Mouse (Mus musculus): ENCODE measurements around the gene Gm45021.

Gm45021 gene

DNA sequence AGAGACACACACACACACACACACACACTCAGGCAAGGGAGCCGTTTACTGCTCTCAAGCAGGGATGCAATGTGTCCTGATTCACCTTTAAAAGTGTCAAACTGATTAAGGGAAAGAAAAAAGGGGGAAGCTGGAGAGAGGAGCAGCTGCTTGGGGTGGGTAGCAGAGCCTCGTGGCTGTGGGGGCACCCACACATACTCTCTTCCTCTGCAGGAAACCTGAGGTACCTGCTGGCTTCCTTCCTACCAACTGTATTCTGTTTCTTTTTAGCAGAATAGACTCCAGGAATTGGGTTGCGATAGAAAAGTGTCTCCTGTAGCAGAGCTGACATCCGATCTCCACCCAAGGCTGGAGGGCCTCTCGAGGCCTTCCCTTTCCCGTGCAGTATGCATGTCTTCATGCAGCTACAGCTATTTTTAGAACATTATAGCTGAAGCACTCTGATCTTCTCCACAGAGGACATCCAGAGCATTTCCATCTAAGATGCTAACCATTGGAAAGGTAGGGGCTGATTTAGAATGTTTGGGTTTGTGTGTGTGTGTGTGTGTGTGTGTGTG, at the start of gene Gm45021:
Gene Gm45021, plus strand, starts transcription at position 417 of the 557 bp plus-strand sequence.
- no peak for DNase-seq (ENCODE audit: low spot score in 2 of 2)

DNA sequence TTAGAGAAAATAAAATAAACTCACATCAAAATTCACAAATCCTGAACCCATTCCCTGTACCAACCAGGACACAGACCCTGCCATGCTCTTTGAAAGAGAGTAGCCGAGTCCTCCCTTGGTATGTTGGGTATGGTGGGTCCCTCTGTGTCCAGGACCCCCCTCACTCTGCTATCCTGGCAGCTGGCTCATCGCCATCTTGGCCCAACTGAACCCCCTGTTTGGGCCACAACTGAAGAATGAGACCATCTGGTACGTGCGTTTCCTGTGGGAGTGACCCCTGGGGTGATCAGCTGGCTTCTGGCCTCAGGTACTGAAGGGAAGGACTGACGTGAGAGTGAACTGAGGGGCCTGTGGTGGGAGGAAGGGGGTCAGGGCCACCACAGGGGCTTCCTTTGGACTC, 49.5 kb upstream of the Gm45021 start:
- no peak for DNase-seq (ENCODE audit: low spot score in 2 of 2)

DNA sequence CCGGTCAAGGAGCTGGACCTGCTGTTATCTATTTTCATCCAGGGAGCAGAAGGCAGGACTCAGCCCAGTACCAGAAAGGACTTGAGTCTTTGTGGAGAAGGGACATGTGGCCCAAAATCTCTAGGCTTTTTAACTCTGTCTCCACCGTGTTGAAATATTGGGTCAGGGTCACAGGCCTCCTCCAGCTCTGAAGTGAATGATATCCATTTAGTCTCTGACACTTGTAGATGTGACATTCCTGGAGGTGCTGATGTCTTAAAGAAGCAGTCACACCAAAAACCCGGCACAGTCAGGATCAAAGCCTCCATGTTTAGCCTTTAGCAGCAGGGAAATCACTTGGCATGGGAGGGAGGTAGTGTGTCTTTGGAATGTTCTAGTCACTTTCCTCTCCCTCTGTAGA, 48.7 kb upstream of the Gm45021 start:
- no peak for DNase-seq (ENCODE audit: low spot score in 2 of 2)

DNA sequence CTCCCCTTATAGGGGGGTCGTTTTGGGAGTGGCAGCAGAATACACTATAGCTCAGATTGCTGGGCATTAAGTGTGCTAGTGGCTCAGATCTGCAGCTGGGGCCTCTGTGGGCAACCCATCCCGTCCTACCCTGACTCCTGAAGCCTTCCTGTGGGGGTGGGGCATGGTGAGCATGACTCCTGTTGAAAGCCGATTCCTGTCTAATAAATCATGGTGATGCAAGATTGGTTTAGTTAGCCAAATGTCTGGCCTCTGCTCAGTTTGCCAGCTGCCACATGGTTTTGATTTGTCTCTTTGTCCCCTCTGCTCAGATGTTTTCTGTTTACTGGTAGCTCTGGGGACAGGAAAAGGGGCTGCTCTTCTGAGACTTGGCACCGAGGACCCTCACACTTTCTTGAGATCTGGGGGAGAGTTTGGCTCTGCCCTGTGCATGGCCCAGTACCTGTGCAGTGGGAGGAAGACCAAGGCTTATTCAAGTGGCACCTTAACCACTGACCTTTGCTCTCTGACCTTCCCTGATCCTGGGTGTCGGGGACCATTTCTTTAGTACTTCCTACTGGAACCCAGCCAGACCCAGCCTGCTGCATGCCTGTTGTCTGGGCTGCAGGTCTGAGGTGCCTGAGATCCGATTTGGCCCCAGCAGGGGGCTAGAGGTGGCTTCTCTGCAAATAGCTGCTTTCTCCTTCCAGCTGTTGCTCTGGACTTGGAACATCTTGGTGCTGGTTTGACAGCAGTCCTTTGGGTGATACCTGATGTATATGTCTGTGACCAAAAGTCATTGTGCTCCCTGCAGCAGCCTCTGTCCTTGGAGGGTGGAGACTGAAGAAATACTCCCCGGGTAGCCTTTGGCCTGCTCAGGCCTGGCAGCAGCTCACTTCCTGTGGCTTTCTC, 47.6 kb upstream of the Gm45021 start:
- no peak for DNase-seq (ENCODE audit: low spot score in 2 of 2)

DNA sequence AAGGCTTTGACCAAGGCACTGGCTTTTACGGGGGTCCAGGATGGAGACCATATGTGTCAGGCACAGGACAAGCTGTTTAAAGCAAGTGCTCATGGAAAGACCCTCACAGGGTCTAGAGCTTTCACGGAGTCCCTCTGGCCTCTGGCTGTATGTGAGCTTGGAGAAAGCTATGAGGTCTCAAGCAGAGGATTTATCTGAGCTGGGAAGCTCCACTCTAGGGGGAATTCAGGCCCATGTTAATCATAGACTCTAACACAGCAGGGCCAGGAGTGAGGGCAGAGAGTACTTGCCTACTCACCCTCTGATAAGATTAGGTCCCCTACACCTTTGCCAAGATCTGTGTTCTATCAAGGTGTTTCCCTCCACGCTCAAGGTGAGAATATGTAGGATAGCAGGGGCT, 46.8 kb upstream of the Gm45021 start:
- DNase-seq (ENCODE audit: low spot score in 2 of 2) = no peak

DNA sequence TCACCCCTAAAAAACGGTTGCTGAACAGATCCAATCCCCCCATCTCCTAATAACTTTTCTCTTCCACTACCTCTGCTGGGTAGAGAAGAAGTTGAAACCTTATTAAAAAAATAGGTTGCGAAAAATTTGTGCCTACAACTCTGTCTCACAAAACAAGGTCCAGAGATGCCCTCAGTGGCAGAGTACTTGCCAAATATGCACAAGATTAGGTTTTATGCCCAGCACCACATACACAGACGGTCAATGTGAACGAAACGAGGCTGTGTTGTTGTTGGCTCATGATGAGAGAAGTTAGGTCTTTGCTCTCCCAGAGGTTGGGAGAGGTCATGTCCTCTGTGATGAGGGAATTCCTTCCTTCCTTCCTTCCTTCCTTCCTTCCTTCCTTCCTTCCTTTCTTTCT, 44.2 kb upstream of the Gm45021 start:
- no peak for DNase-seq (ENCODE audit: low spot score in 2 of 2)

DNA sequence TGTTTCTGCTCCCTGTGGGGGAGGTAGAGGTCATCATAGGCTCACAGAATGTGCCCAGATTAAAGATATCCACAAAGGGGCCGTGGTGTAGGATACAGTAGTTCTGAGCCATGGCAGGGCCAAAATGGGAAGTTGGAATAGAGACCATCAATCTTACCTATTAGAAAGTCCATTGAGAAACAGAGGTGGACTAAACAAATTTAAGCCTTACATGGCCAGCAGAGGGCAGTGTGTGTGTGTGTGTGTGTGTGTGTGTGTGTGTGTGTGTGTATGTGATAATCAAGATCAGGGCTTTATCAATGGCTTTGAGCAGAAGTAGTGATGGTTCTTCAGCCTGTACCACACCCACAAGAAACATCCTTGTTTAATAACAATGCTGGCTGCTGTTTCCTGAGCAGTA, 43.1 kb upstream of the Gm45021 start:
- DNase-seq (ENCODE audit: low spot score in 2 of 2) = no peak

DNA sequence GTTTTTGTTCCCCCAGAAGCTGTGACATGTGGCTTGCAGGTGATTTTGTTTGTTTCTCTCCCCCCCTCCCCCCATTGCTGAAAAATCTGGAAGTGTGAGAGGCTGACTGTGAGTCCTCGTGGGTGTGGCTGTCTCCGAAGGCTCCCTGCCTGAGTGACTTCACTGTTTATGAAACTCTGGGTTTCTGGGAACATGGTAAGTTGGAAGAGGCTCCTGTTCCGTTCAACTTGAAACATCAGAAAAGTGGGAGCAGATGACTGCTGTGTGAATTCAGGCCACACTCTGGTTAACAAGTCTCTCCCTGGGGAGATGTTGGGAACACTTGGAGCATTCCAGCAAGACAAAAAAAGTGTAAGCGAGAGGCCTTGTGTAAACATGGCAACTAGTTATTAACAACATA, 42.6 kb upstream of the Gm45021 start:
- no peak for DNase-seq (ENCODE audit: low spot score in 2 of 2)

DNA sequence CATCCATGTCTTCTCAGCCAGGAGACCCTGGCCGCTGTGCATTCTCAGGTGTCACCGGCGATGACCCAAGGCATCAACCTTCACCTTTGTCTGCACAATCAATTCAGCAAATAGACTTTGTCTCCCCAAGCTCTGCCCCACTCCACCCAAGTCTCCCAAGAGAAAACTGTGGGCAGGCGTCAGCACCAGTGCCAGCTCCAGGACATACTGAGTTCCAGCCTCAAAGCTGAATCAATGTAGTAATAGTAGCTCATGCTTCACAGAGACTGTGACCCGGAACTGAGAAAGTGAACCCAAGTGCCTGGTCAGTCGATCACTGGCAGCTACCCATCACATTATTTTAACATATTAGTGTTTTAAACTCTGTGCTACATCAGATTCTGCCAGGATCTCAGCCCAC, 41.1 kb upstream of the Gm45021 start:
- DNase-seq (ENCODE audit: low spot score in 2 of 2) = no peak

DNA sequence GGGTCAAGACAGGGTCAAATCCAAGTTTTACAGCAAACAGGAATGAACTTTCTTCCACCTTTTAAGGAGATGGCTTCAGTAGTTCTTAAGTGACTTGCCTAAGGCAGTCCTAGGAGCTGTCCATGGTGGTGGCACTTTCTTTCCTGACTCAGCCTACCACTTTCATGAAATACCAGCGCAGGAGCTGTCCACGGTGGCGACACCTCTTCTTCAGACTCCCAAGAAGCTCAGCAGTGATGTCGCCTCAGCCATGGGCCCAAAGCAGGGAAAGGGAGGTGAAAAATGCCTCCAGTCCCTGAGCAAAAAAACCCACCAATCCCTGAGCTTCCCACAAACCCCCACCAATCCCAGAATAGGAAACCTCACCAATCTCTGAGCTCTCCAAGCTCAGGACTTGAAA, 36.5 kb upstream of the Gm45021 start:
- DNase-seq (ENCODE audit: low spot score in 2 of 2) = peak in 1 of 2 experiments; percentile 29

DNA sequence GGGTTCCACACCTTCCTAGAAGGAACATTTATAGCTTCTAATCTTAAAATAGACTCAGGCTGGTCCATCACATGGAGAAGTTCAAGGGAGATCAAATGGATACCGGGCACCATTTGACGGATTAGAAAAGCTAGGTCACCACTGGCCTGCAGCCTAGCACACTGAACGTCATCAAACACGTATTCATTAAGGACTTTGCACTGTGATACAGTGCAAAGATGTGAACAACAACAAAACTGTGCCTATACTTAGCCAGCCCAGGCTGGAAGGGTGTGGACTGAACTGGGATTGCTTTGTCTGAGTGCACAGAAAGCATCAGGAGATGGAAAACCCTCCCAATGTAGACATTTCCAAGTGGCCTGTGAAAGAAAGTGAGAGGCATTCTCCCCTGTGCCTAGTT, 35.6 kb upstream of the Gm45021 start:
- no peak for DNase-seq (ENCODE audit: low spot score in 2 of 2)

DNA sequence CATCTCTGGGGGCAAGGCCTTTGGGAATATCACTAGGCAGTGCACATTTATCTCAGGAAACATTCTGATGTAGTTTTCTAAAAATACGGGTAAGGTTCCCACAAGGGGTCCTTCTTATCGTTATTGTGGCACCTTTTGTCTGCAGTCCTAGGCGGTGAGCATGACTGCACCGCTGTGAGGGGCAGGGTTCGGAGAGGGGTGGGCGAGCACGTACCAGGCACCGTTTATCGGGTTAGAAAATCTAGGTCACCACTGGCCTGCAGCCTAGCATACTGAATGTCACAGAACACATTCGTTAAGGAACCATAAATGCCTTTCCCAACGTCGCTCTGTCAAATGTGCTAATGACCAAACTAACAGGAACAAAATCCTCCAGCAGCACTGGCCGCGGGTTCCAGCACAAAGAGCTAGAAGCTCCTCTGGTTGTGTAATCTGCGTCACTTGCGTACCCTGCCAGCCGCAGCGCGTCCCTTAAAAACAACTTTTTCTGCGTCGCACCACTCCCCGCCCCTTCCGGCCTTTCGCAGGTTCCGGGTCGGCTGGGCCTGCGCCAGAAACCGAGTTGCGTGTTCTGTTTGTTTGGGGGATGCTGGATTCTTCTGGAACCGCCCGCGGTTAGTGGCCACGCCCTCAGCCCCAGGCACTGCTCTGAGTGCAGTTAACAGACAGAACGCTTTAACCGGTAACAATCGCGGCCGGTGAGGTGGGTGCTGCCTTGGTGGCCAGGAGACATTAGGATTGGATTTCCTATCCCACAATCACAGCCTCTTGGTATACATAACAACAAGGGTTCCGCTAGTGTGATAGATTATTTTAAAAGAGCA, 34.9 kb upstream of the Gm45021 start, which contains the start of gene Lrrc61:
Gene Lrrc61, plus strand, starts transcription at position 517 of the 824 bp plus-strand sequence.
- DNase-seq (ENCODE audit: low spot score in 2 of 2) = peak; percentile 64 to 73

DNA sequence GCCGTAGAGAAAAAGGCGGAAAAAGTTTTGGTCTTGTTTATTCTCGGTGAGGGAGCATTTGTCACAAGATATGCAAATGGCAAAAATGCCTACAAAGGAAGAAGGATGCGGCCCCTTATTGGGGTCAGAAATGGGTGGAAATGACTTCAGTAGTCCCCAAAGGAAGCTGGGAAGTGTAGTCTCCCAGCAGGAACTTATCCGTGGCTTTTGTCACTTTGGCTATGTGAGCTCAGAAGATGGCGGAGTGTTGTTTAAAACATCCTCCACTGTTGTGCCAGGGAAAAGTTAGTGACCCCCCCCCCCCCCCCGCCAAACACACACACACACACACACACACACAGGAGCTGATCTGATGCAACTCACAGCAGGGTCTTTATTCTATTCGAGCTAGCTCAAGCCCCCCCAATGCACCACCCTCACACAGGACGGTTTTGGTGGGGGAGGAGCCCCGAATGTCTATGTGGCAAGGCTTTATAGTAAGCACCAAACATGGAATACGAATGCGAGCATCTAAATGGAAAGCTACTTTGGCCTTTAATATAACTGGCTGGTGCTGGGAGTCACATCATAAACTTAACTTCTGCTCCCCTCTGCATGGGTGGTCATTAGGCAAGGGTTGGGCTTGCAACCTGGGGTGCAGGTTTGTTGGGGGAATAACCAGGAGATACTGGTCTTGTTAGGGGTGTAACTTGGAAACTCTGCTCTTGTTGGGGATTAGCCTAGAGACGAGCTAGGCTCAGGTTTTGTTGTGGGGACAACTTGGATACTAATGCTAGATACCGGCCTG, 34.1 kb upstream of the Gm45021 start:
- DNase-seq (ENCODE audit: low spot score in 2 of 2) = no peak

DNA sequence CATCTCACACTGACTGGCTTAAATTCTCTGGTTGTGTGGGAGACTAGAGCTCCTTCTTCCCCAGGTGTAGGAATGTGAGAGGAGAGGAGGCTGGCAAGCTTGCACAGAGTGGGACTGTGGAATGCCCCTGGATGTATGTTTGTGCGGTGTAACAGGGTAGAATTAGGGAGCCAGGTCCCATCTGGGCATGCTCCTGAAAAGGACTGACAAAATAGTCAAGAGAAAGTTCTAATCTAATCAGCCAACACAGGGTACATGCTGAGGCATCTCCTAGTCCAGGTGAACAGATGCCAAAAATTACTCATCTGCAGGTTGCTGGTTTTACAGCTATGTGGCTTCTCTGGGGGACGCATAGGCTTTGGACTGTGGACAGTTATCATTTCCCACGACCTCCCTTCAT, 33.5 kb upstream of the Gm45021 start:
- DNase-seq (ENCODE audit: low spot score in 2 of 2) = no peak

DNA sequence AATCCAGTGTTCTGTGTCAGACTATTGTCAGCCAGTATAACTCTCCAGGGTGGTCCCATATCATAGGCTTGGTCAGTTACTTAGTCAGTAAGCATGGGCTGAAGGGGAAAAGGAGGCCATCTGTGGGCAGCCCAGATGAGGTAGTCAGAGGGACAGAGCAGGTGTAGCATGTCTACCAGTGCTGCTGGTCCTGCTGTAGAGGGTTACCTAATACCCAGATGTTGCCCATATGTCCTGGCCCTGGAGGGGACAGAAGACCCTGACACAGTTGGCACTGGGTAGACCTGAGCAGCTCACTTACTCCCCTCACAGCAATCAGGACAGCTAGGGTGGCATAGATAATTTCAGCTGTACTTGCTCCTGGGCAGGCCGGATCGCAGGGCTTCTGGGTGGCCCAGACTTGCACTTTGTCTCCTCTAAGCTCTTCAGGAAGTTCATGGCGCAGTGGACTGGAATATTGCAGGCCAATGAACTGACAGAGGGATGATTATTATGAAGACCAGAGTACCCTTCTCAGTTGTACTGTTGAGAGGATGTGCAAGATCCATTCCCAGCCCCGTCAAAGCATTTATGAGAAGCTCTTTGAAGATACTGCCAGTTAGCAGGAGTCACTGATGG, 23.6 kb upstream of the Gm45021 start:
- no peak for DNase-seq (ENCODE audit: low spot score in 2 of 2)

DNA sequence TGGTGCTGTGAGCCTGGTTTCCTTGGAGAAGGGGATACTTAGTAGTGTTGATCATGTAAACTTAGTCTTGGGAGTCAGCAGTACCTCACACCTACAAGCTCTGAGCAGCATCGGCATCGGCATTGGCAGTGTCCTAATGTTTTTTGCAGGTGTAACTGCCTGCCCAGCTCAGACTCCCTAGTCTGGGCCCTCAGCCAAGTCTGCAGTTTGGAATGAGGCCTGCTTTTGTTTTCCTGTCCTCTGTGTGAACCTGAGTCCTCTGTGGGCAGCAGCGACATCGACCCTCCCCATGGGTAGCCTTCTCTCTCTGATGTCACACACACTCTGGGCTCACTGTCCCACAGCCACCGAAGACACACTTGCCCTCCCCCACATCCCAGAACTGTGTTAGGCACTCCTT, 23.1 kb upstream of the Gm45021 start:
- DNase-seq (ENCODE audit: low spot score in 2 of 2) = no peak

DNA sequence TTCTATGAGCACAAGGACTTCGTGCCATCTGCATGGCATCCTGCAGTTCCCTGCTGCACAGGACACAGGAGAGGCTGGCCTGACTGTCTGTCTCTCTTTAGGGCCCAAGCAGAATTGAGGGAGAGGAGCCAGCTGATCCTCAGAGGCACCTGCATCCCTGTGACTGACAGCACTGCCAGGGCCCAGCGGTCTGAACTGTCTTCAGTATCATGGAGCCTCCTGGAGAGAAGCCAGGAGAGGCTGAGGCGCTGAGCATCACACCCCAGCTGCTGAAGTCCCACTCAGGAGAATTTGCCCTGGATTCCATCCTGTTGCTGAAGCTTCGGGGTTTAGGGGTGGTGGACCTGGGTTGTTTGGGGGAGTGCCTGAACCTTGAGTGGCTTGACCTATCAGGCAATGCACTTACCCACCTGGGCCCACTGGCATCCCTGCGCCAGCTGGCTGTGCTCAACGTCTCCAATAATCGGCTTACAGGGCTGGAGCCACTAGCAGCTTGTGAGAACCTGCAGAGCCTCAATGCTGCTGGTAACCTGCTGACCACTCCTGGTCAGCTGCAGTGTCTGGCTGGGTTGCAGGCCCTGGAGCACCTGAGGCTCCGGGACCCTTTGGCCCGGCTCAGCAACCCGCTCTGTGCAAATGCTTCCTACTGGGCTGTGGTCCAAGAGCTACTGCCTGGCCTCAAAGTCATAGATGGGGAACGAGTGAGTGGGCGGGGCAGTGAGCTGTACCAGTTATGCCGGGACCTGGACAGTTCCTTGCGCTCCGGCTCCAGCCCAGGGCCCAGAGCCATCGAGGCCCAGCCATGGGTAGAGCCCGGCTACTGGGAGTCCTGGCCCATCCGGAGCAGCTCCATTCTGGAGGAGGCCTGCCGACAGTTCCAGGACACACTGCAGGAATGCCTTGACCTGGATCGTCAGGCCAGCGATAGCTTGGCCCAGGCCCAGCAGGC, 21.1 kb upstream of the Gm45021 start:
- DNase-seq (ENCODE audit: low spot score in 2 of 2) = no peak

DNA sequence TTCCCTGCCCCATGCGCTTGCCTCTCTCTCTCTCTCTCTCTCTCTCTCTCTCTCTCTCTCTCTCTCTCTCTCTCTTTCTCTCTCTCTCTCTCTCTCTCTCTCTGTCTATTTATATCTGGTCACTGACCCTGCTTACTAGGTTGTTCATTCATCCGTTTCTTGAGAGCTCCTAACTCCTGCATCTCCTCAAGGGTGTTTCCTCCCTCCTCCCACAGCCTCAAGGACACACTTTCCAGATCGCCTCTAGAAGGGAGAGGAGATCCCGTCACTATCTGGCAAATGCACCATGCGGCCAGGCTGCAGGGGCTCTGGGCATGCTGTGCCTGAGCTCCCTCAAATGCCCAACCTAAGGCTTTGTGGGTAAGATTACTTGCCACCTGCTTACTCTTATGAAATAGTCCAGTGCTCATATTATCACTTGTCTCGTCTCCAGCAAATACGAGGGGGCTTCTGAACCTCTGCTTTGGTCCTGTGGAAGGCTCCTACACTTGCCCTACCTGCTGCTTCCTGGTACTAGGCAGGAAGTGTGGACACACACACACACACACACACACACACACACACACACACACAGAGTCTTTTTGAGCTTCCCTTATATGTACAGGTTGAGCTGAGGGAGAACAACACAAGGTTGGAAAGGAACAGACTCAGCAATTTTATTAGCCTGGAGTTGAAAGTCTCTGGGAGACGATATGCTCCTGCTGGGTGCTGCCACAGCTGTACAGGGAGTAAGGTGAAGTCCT, 20.2 kb upstream of the Gm45021 start:
- DNase-seq (ENCODE audit: low spot score in 2 of 2) = no peak

DNA sequence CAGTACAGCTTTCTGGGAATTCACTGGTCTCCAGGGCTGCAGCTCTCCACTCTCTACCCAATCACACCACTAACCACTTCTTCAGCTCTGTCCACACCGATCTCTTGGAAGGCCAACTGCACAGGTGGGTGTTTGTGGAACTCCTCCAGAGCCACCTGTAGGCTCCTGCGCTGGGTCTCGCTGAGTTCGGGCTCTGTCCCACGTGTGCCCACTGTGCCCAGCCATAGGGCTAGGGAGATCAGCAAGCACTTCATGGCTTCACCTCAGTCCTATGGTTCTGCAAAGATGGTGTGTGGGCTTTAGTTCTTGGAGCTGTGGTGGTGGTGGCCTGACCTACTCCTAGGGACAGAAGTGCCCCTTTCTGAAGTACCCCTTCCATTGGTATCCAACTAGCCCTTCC, 17.4 kb upstream of the Gm45021 start:
- no peak for DNase-seq (ENCODE audit: low spot score in 2 of 2)
